Mouse (Mus musculus) stomach, postnatal 0 days (tissue): Measurements from ENCODE around the gene Grtp1.

Experiments
- CTCF ChIP-seq: IDR thresholded peaks from 2 replicates; pipeline ENCODE4 v1.5.1; 2016; ENCODE audit warnings: antibody characterized with exemption, low read depth, mild to moderate bottlenecking, moderate library complexity
- EP300 ChIP-seq: optimal IDR thresholded peaks from 2 replicates; pipeline ENCODE3; 2016; ENCODE audit warnings: antibody characterized with exemption

DNA sequence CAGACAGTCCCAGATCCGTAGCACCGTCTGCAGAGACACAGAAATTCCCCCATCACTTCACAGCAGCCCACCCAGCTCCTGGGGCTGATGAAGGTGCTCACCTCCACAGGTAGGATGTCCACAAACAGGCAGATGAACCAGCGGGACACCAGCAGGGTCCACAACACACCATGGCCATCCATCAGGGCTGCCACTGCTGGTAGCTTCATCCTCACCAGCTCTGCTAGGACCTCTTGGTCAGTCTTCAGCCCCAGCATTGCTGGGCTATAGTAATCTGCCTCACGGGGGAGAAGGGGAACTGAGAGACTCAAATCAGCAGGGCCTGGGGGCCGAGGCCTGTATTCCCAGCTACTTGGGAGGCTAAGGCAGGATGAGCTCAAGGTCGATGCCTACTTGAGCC lies 20.9 kb downstream of the Grtp1 start:
- TF ChIP-seq CTCF, result no peak
- no peak for TF ChIP-seq EP300
